In the genomic region with DNA sequence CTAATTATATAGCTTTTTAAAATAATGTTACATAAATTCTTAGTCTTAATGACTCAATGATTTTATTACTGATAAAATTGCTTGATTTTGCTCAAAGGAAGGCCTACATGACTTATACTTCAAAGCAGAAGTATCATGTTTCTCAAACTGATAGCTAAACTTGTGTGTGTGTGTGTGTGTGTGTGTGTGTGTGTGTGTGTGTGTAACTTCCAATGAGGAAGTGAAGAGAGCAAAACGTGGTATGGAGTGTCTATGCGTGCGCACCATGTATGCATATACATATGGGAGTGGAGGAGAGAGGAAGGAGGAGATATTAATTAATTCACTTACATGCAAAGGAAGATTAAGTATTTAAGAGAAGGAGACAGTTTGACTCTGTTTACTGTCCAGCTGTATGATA, we compare ENCODE assay signal across 29 mouse cellular contexts.
"Had no signal": no experiment of that assay in that cellular context is flagged by ENCODE, and none has a peak within 500 bp of the region (broad histone marks: within the 10 kb centered on the region; RNA-seq: fewer than 3 reads in every experiment).

No protein-coding gene starts in this region.

- H3K4me3 ChIP-seq: limb, embryonic 10.5 days; limb, embryonic 12.5 days; limb, embryonic 13.5 days; limb, embryonic 15.5 days; liver, embryonic 12.5 days; liver, embryonic 13.5 days; liver, embryonic 15.5 days; lung, embryonic 15.5 days; megakaryocyte, embryonic 14.5 days; midbrain, embryonic 10.5 days; midbrain, embryonic 12.5 days; midbrain, embryonic 13.5 days; midbrain, embryonic 15.5 days; myocyte had no signal

- H3K27ac ChIP-seq: limb, embryonic 10.5 days; limb, embryonic 12.5 days; limb, embryonic 13.5 days; limb, embryonic 15.5 days; liver, embryonic 12.5 days; liver, embryonic 13.5 days; liver, embryonic 14.5 days; liver, embryonic 15.5 days; lung, embryonic 15.5 days; macrophage; midbrain, embryonic 10.5 days; midbrain, embryonic 12.5 days; midbrain, embryonic 13.5 days; midbrain, embryonic 15.5 days had no signal

- H3K9ac ChIP-seq: limb, embryonic 12.5 days; limb, embryonic 13.5 days; limb, embryonic 15.5 days; liver, embryonic 12.5 days; liver, embryonic 13.5 days; liver, embryonic 14.5 days; liver, embryonic 15.5 days; liver, postnatal 0 days; lung, embryonic 14.5 days; lung, embryonic 15.5 days; midbrain, embryonic 12.5 days; midbrain, embryonic 13.5 days; midbrain, embryonic 15.5 days had no signal

- H3K9me3 ChIP-seq: limb, embryonic 10.5 days; limb, embryonic 12.5 days; limb, embryonic 13.5 days; limb, embryonic 15.5 days; liver, embryonic 12.5 days; liver, embryonic 13.5 days; liver, embryonic 15.5 days; lung, embryonic 15.5 days; megakaryocyte, embryonic 14.5 days; midbrain, embryonic 10.5 days; midbrain, embryonic 12.5 days; midbrain, embryonic 13.5 days; midbrain, embryonic 15.5 days had no signal

- H3K36me3 ChIP-seq: limb, embryonic 10.5 days; limb, embryonic 12.5 days; limb, embryonic 13.5 days; limb, embryonic 15.5 days; liver, embryonic 12.5 days; liver, embryonic 13.5 days; liver, embryonic 15.5 days; lung, embryonic 15.5 days; midbrain, embryonic 10.5 days; midbrain, embryonic 12.5 days; midbrain, embryonic 13.5 days; midbrain, embryonic 15.5 days had no signal

- H3K4me1 ChIP-seq: limb, embryonic 13.5 days; limb, embryonic 15.5 days; liver, embryonic 12.5 days; liver, embryonic 13.5 days; liver, embryonic 15.5 days; lung, embryonic 15.5 days; midbrain, embryonic 10.5 days; midbrain, embryonic 12.5 days; midbrain, embryonic 13.5 days; midbrain, embryonic 15.5 days had no signal

- DNase-seq: left cerebral cortex, postnatal 4 days; liver; liver, embryonic 13.5 days; liver, postnatal 0 days; lung, adult 18-20 months; lung, adult 2 months; lung, embryonic 14.5 days; lung, postnatal 10 days; lung, postnatal 14 days; lung, postnatal 36 days; lung, postnatal 4 days; midbrain, embryonic 14.5 days had no signal

- ATAC-seq: liver, embryonic 12.5 days; liver, postnatal 0 days; lung, postnatal 0 days; midbrain, embryonic 13.5 days; midbrain, embryonic 15.5 days; midbrain, embryonic 16.5 days had no signal

- H3K27me3 ChIP-seq: limb, embryonic 12.5 days; limb, embryonic 13.5 days; limb, embryonic 15.5 days; liver, embryonic 12.5 days; liver, embryonic 13.5 days; liver, embryonic 15.5 days; lung, embryonic 15.5 days; megakaryocyte, embryonic 14.5 days; midbrain, embryonic 12.5 days; midbrain, embryonic 13.5 days; midbrain, embryonic 15.5 days had no signal
